Mouse (Mus musculus): Measurements from ENCODE around the gene Synpo2.

The Synpo2 gene

GRCm38 (mm10) chr3:123088284-123088683, 147.7 kb downstream of the Synpo2 start:
- DNase-seq: no peak

- peak in 1 of 2 experiments; percentile 17 for DNase-seq
These were observed 150.0 kb downstream of the Synpo2 start for GRCm38 (mm10) chr3:123085871-123086501.

GRCm38 (mm10) chr3:123081665-123082064, 154.3 kb downstream of the Synpo2 start:
- no peak for DNase-seq

GRCm38 (mm10) chr3:123080943-123081342, 155.0 kb downstream of the Synpo2 start:
- no peak for DNase-seq

GRCm38 (mm10) chr3:123080017-123080725, 155.8 kb downstream of the Synpo2 start:
- DNase-seq: no peak

GRCm38 (mm10) chr3:123075759-123076158, 160.2 kb downstream of the Synpo2 start:
- DNase-seq: no peak

- no peak for DNase-seq
These were observed 160.9 kb downstream of the Synpo2 start for GRCm38 (mm10) chr3:123075034-123075433.

GRCm38 (mm10) chr3:123073351-123073750, 162.6 kb downstream of the Synpo2 start:
- DNase-seq: no peak

GRCm38 (mm10) chr3:123072472-123072871, 163.5 kb downstream of the Synpo2 start:
- DNase-seq: no peak

GRCm38 (mm10) chr3:123070996-123071395, 165.0 kb downstream of the Synpo2 start:
- DNase-seq: no peak

GRCm38 (mm10) chr3:123066836-123067235, 169.1 kb downstream of the Synpo2 start:
- no peak for DNase-seq

- DNase-seq: no peak
These were observed 170.5 kb downstream of the Synpo2 start for GRCm38 (mm10) chr3:123065466-123065865.

- DNase-seq: no peak
These were observed 171.8 kb downstream of the Synpo2 start for GRCm38 (mm10) chr3:123064186-123064585.

GRCm38 (mm10) chr3:123061931-123062330, 174.0 kb downstream of the Synpo2 start:
- no peak for DNase-seq

GRCm38 (mm10) chr3:123058832-123059231, 177.1 kb downstream of the Synpo2 start:
- no peak for DNase-seq

GRCm38 (mm10) chr3:123054178-123054577, 181.8 kb downstream of the Synpo2 start:
- no peak for DNase-seq

GRCm38 (mm10) chr3:123053192-123053938, 182.6 kb downstream of the Synpo2 start:
- no peak for DNase-seq

- DNase-seq: no peak
These were observed 193.6 kb downstream of the Synpo2 start for GRCm38 (mm10) chr3:123042308-123042707.

- no peak for DNase-seq
These were observed 201.2 kb downstream of the Synpo2 start, which contains the start of gene Myoz2 for GRCm38 (mm10) chr3:123034752-123035151. Gene Myoz2, minus strand, starts transcription at chr3:123035015.

- DNase-seq: no peak
These were observed 202.1 kb downstream of the Synpo2 start for GRCm38 (mm10) chr3:123033804-123034203.
